Mouse (Mus musculus): Measurements from ENCODE around the gene Mrpl22. TPM values are rescaled to one million over a fixed set of nuclear protein-coding genes. Genes with fewer than 3 reads are reported as not detected.

The Mrpl22 gene
- total RNA-seq (2023) = 7.8 and 11.0 TPM in 2 replicates

DNA sequence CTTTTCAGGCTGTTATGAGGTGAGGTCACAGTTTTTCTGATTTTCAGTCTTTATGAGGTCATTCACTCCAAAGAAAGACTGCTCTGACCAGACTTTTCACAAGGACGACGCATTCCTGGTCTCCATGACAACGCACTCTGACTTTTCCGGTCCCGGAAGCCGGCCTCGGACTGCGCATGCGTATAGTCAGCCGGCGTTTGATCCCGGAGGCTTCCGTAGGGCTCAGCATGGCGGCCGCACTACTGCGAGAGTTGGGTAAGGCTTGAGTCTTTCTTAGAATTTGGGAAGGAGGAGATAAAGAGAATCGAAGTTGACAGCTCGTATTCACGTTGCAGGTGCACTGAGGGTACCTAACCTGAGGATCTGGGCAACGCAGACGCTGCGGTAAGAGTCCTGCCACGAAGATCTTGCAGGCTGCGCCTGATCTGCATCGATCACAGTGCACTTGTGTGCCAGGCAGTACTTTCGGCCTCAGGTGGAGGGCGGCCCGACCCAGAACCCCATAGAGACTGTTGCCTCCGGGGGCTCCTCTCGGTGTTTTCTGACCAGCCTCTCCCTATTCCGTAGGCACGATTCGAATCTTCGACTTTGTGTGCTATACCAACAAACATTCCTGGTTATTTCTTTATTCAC lies at the start of gene Mrpl22:
Mrpl22 (plus strand) TSS at position 203 of the 633 bp plus-strand sequence.

DNA sequence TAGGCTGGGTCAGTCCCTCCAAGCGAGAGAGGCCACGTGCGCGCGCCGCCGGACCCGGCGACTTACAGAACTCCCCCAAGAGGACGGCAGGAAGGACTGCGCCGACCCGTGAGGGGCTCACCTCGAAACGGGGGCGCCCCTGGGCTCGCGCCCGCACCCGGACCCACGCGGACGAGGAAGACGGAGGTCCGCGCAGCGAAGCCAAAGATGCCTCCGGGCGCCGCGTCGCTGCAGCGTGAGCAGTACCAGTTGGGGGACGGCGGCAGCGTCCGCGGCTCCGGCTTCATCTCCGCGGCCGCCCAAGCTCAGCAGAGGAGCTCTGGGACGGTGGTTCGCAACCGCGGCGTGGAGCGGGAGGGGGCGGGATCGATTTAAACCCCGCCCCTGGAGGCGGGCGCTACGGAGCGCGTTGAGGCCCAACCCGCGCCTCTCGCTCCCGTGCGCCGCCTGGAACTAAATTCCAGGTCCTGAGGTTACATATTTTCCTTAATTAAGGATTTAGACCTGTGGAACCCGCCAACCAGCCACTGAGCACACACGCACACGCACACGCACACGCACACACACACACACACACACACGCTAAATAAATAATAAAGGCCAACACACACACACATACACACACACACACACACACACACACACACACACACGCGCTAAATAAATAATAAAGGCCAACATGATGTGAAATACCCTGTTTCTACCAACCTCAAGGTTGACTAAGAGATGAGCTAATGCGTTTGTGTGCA lies 3.1 kb upstream of the Mrpl22 start, which contains the start of gene Gemin5:
Gemin5 (minus strand) TSS at position 373 of the 749 bp plus-strand sequence.

DNA sequence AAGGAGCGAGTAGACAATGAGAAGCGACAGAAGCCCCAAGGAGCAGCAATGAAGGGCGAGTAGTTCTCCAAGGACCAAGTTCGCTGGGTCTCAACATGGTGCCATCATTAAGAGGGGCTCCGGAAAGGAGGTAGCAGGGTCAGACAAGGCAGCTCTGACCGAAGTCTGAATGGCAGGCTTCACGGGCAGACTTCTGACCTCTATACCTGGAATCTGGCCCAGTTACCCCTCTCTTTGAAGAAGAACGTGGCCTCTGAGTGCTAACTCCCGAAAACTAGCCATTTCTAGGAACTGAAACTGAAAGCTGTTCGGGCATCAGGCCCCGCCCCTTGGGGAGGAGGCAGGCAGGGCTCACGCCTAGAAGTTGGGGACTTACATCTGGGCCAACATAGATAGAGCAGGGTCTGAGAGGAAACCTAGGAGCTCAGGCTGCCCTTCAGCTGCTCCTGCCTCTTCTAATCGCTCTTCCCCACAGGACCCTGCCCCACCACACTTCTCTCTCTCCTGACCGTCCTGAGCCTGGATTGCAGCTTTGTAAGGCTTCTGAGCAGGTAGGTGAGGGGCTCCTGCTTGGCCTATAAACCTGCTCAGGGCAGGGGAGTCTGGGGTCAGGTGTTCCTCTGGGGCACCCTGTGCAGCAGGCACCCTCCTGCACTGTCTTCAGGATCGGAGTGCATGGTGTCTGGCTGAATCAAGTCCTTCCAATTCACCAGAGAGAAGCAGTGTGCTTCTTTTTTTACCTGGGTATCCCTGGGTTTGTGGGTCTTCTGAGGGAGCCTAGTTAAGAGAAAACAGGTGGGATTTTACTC lies 28.0 kb downstream of the Mrpl22 start, which contains the start of the genes Igtp and Irgm2:
Igtp (plus strand) TSS at position 328 of the 809 bp plus-strand sequence.
Irgm2 (plus strand) TSS at position 390 of the 809 bp plus-strand sequence.

Other genes starting within 250 kb of the Mrpl22 start
- gene Larp1, start 162.6 kb upstream of the Mrpl22 start, total RNA-seq (2023) = 44.4 and 57.2 TPM in 2 replicates
- not detected in 2 replicates for gene Gm12248, start 78.5 kb upstream of the Mrpl22 start, total RNA-seq (2023)
- gene Cnot8, start 67.5 kb upstream of the Mrpl22 start, total RNA-seq (2023) = 31.0 and 33.4 TPM in 2 replicates
- gene Gemin5, start 3.1 kb upstream of the Mrpl22 start, total RNA-seq (2023) = 4.5 and 5.0 TPM in 2 replicates
- 5.3 and 10.0 TPM in 2 replicates for gene Igtp, start 27.9 kb downstream of the Mrpl22 start, total RNA-seq (2023)
- gene Irgm2, start 28.0 kb downstream of the Mrpl22 start, total RNA-seq (2023) = 3.3 and 4.9 TPM in 2 replicates
- gene 4930438A08Rik, start 103.1 kb downstream of the Mrpl22 start, total RNA-seq (2023) = 84.1 and 93.8 TPM in 2 replicates
- gene Zfp692, start 135.4 kb downstream of the Mrpl22 start, total RNA-seq (2023) = 9.9 and 13.5 TPM in 2 replicates
- gene Zfp672, start 158.7 kb downstream of the Mrpl22 start, total RNA-seq (2023) = 13.5 and 20.9 TPM in 2 replicates
- gene Sh3bp5l, start 159.1 kb downstream of the Mrpl22 start, total RNA-seq (2023) = 26.4 and 32.8 TPM in 2 replicates
- not detected in 2 replicates for gene Lypd8, start 207.4 kb downstream of the Mrpl22 start, total RNA-seq (2023)
- not detected in 2 replicates for gene 1810065E05Rik, start 249.4 kb downstream of the Mrpl22 start, total RNA-seq (2023)

All from neutrophil, adult 65 days (primary cell).